Mouse (Mus musculus): ENCODE data around the gene Ascc1.
"Not testable (repeated sequence)": the region's sequence is repeated elsewhere in the genome, so short reads cannot be mapped to it uniquely, and the experiment has no call there.

The Ascc1 gene

DNA sequence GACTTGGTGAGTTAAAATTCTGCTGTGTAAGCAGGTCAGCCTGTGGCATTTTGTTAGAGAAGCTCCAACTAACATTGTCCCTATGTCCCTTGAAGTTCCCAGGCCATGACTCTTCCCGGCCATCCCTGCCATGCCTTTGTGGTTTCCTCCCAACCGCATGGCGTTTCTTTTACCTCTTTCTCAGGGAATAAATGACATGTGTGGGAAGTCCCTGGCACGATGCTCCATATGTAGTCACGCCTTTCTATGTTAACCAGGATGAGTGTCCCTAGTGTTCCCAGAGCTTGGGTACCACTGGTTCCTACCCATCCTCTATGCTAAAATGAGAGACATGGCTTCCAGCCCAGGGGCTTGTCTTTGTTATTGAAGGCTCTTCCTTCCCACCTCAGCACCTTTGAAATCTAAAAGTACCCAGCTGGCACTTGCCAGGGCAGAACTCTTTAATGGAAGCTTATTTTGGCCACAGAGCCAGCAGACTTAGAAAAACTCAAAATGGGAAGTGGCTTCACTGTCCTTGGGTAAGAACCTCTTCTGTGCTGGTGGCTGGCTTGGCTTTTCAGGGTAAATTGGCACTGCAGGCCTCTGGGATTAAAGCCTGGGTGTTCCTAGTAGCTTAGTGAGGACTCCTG, 24.8 kb upstream of the Ascc1 start:
- DNase-seq (ENCODE audit: low spot score in 2 of 2), result no peak

DNA sequence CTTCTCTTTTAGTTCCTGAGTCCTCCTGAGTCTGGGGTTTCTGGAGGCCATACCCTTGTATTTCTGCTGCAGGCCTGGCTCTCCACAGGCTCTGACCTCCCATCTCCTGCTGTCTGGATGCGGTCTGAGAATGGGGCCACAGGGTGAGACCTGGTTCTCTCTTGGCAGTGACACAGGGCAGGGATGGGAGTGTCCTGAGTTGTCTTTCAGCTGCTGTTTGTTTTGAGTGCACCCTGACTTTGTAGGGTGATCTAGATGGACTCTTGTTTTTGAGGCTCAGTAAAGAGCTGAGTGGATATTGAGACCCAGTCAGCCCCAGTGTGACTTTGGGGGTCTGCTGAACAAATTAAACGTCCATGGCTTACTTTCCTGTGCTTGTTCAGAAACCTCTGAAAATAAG, 24.2 kb upstream of the Ascc1 start:
- no peak for DNase-seq (ENCODE audit: low spot score in 2 of 2)

DNA sequence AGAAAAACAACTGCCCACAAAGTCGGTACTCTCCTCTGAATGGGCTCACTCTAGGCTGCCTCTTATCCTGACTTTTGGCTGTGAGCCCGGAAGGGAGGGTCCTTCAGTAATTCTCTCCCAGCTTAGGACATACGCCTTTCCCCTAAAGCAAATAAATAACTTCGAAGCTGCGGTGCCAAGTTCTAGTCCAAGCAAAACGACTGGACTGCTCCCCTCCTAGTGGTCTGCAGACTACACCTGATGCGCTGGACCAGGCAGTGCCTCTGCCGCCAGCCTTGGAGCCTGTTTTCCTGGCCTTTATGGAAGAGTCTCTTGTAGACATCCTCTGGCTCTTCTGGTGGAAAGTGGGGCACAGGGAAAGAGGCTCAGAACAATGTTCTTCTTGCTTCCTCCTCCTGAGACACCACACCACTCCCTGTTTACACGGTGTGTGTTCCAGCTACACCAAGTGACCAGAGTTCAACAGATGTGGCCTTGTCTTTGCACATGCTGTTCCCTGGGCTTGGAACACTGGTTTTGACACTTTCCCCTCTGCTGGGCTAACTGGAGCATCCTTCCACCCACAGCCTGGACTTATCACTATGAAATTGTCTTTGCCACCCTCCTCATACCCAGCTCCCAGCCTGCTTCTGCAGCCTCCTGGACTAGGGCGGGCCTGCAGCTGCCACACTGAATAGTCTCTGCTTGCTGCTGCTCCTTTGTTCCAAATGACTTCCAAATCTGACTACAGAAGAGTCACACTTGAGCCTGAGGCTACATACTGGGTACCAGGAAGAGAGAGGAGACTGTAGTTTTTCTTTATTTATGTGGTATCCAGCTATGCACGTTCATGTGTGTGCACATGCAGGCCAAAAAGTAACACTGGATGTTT, 23.5 kb upstream of the Ascc1 start:
- peak in 1 of 2 experiments; percentile 45 for DNase-seq (ENCODE audit: low spot score in 2 of 2)

DNA sequence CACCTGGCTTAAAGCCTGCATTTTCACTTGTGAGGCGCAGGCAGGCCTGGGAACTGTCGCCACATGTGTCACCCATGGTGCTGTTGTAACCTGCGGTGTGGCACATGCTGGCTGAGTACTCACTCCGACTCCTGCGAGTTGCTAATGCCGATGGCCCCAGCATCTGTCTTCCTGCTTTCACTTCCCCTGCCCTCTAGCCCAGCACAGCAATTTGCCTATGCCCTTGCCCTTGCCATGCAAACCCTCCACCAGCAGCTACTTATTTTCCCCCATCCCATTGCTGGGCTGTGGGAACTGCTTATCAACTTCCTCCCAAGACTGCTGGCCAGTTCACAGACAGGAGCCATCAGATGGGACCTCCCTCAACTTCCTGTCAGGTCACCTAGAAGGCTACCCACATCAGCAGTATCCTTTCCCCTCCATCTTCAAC, 21.8 kb upstream of the Ascc1 start:
- DNase-seq (ENCODE audit: low spot score in 2 of 2), result no peak

DNA sequence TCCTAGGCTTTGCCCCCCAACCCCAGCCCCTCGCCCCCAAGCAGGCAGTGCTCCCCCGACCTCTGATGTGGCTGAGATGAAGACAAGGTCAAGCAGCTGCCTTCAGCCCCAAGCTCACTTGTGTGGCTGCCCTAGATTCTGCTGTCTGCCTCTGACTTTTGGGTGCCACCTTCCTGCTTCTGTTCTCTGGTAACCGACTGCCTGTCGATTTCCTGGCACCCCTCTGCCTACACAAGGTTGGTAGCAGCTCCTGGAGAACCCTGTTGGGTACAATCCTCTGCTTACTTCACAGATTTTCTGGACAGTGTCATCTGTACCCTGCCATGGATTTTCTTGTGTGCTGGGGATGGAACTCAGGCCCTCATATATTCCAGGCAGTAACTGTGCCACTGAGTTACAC, 21.3 kb upstream of the Ascc1 start:
- no peak for DNase-seq (ENCODE audit: low spot score in 2 of 2)

DNA sequence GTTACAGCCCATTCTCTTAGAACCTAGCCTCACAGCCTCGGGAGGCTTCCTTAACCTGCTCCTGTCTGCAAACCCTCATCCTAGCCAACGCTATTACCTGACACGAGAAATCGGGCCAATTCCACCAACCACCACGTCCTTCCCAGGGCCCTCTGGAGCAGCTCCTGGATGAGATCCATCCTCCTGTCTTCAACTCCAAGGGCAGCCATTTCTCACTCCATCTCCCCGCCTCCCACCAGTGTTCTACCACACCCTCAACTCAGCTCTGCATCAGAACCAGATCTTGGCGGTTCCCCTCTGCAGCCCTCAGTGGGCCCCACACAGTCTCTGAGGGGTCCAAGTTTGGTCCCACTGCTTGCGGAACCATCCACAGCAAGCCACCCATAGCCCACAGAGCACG, 20.8 kb upstream of the Ascc1 start:
- no peak for DNase-seq (ENCODE audit: low spot score in 2 of 2)

DNA sequence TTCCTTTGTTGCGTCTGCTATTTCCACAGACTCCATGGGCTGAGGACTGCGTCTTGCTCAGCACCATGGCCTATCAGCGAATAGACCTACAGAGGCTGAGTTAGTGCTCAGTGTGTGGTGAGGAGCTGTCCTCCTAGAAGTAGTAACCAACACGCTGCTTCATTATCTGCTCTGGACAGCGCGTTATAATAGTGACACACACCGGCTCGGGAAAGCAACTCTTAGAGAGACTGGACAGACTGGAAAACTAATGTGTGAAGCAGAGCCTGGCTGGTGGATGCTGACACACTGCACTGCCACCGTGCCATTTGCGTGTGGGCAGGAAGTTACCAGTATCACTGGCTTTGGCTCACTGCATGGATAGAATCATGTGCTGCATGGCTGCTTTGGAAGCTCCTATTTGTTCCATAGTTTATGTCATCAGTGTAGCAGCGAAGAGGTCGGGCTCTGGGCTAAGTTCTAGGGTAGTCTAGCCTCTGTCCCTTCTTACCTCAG, 20.2 kb upstream of the Ascc1 start:
- DNase-seq (ENCODE audit: low spot score in 2 of 2), result no peak

DNA sequence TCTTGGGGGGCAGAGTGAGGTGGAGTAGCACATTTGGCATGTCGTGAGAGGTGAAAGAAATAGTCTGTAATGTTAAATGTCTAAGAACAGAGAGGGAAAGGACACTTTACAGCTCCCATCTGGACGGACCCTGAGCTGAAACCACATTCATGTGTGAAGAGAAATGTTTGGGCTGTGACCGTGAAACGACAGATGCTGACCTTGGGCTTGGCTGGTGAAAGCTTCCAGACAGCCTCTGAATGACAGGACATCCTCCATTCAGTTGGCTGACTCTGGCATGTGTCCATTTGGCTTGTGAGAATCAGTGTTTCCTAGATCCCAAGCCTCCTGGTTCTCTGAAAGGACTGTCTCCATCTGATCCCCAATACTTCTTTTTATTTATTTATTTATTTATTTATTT, 14.6 kb upstream of the Ascc1 start:
- no peak for DNase-seq (ENCODE audit: low spot score in 2 of 2)

DNA sequence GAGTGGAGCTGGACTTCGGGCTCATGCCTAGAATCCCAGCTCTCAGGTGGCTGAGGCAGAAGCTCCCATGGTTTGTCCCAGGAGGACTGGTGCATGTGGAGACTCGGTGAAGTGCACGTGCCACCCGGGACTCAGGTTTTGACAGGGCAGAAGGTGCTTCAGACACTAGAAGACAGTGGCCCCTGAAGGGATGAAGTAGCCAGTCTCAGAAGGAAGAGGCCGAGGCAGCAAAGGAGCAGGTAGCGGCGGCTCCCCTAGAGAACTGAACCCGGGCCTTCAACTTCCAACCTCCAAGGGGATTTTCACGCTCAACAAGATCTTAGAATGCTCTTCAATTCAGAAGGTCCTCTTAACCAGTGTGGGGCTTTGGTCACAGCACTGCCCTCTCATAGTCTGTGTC, 12.2 kb upstream of the Ascc1 start:
- DNase-seq (ENCODE audit: low spot score in 2 of 2), result no peak

DNA sequence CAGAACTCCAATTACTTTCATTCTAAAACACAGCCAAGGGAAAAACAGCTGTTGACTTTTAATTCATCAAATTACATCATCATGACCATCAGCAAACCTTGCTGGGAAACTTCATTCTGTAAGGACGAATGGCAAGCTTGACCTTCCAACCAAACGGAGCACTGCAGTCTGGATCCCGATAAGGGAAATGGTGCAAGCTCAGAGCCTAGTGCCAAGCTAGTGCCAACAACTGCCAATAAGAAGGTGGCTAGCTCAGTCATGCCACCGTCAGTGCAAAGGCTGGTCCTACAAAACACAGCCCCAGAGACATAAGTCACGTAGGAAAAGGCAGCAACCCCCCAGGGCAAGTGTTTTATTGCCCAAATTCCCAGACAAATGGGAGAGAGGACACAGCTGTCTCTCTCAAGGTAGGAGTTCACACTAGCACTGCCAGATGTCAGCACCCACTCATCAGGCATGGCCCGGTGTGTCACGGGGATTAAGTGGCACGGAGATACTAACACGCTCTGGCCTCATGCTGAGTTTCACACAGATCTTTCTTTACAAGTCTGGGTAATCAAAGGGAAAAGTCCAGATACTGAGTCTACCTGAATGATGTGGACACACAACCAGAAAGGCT, 11.2 kb upstream of the Ascc1 start:
- DNase-seq (ENCODE audit: low spot score in 2 of 2), result no peak

DNA sequence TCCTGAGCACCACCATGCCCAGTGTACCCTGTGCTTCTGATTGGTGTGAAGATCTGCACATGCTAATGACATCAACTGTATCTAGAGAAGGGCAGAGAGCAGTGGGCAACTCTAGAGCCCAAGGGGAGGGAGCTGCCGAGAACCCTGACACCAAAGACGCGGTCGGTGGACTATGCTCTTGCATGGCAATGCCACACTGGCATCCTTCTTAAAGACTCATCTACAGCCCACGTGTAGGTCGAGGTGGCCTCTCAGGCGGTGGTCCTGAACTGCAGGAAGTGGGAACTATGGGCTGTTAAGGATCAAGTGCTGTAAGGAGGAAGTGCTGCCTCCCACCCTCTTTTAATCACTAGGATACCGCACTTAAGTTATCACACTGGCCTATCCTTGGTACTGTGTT, 10.6 kb upstream of the Ascc1 start:
- no peak for DNase-seq (ENCODE audit: low spot score in 2 of 2)

DNA sequence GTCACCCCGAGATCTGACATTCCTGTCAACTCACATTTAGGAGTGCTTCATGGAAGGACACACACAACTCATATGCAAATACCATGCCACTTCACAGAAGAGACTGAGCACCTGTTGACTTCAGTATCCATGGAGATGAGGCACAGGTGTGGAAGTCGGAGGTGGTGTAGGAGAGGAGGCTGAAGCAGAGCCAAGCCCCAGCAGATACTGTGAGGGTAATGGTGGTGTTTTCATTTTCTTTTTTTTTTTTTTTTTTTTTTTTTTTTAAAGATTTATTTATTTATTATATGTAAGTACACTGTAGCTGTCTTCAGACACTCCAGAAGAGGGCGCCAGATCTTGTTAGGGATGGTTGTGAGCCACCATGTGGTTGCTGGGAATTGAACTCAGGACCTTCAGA, 8.8 kb upstream of the Ascc1 start:
- not testable (repeated sequence) for DNase-seq (ENCODE audit: low spot score in 2 of 2)

DNA sequence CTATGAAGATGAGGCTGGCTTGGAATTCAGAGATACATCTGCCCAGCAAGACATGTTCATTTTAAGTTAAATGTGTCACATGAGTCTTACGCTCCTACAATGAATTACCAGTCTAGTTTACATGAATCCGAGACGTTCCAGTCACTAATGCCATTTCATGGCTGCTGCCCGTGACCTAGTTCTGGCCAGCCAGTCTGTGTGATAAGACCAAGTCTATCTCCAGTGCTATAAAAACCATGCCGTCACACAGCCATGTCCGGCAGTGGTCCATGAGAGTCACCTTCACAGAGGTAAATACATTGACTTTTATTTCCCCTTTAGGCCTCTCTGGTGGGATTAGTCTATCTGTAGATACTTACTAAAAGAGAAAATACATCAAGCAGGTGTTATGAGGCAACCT, 6.7 kb upstream of the Ascc1 start:
- DNase-seq (ENCODE audit: low spot score in 2 of 2), result no peak

DNA sequence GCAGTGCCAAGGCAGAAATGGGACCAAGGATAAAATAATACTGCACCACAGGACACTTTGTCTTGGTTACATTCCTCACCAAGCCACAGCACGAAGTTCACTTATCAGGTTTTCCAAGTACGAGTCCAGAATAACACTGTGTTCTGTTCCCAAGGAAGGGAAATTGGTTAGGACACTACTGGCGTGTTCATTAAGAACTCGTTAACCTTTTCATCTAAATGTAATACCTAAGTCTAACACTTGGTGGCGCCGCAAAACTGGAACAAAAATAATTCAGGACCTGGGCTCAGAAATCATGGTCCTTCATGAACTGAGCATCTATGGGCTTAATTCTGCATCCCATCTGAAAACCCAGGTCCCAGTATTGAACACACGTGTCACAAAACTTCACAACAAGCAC, 5.0 kb upstream of the Ascc1 start:
- peak in 1 of 2 experiments; percentile 77 for DNase-seq (ENCODE audit: low spot score in 2 of 2)

DNA sequence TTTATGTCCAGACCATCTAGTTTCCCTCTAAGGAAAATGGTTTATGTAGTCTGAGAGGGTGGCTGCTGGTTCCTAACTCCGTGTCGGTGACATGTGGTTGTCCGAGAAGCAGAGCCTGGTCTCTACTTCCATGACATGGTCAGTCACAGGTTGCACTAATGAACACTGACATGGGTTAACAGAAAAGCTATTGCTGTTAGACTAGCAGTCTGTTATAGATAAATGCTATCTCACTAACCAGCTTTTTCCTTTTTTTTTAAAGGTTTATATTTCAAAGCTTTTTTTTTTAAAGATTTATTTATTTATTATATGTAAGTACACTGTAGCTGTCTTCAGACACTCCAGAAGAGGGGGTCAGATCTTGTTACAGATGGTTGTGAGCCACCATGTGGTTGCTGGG, 3.5 kb upstream of the Ascc1 start:
- DNase-seq (ENCODE audit: low spot score in 2 of 2), result no peak

DNA sequence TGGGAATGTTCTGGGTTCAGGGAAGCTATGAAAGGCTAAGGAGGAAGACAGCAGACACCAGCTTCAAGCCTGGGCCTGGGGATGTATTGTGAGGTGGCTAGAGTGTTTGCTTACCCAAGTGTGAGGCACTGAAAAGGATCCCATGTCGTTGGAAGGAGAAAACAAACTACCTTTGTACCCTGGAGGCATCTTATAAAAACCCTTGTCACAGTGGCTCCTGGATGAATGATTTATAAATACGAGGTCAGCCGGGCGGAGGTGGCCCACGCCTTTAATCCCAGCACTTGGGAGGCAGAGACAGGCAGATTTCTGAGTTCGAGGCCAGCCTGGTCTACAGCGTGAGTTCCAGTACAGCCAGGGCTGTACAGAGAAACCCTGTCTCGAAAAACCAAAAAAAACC, 942 bp upstream of the Ascc1 start:
- not testable (repeated sequence) for DNase-seq (ENCODE audit: low spot score in 2 of 2)

DNA sequence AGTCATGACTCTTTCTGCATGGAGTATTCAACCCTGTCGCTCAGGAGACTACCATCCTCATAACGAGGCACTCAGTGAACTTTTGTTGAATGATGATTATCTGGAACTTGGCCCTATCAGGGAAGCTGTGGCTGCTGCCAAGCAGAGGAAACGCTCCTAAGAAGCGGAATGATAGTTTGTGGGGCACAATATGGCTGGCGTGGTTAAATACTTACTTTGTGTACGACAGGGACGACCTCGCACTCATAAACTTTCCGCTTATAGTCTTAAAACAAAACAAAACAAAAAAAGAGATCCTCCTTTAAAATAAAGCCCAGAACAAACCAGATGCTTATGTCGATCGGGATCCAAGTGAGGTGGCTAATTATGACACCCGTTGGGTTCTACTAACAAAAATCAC, 402 bp upstream of the Ascc1 start:
- no peak for DNase-seq (ENCODE audit: low spot score in 2 of 2)

DNA sequence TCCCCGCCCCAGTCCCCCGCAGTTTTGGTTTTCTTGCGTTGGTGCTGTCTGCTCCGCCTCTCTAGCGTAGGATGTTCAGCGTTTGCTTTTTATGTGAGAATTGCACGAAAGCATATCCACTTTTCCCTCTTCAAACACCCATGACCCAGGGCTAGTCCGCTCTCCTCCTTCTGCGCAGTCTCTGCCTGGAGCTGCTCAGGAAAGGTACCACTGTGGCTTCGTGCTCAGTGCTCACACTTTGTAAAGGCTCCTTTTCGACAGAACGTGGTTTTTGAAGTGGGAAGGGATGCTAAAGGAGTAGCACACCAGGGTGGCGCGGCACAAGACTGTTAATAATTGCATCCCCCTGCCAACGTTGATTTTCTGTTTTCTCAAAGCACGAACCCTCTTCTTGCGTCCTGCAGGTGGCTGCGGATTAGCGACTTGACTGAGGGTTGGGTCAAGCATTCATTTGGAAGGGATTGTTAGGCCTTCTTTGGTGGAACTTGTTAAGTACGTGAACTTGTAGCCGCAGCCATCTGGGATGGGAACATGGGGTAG, 678 bp downstream of the Ascc1 start:
- no peak for DNase-seq (ENCODE audit: low spot score in 2 of 2)

DNA sequence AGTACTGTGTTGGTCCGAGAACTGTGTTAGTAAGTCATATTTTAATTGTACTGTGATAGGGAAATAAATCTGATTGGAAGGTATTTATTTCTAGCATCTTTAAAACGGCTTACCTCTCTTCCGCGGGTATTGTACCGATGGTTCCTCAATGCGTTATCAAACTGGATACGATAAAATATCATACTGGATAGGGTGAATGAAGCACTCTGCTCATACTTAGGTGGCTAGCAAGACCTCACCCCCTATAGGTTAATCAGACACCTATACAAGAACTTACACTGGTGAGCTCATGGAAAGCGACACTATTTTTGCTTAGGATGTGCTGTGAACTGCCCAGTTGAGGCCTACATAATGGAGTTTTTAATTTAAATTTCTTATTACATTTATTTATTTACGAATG, 1.2 kb downstream of the Ascc1 start:
- no peak for DNase-seq (ENCODE audit: low spot score in 2 of 2)

DNA sequence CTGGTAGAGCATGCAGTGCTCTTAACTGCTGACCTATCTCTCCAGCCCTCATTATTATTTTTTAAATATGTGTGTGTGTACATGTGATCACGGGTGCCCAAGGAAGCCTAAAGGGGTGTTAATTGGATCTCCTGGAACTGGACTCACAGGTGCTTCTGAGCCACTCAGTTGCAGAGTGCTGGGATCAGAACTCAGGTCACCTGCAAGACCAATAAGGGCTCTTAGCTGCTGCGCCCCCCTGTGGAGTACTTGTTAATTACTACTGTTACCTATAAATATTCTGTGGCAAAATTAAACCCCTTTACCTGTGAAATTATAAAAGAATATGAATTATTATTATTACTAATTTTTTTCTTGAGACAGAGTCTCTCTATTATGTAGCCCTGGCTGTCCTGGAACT, 2.7 kb downstream of the Ascc1 start:
- DNase-seq (ENCODE audit: low spot score in 2 of 2), result no peak

DNA sequence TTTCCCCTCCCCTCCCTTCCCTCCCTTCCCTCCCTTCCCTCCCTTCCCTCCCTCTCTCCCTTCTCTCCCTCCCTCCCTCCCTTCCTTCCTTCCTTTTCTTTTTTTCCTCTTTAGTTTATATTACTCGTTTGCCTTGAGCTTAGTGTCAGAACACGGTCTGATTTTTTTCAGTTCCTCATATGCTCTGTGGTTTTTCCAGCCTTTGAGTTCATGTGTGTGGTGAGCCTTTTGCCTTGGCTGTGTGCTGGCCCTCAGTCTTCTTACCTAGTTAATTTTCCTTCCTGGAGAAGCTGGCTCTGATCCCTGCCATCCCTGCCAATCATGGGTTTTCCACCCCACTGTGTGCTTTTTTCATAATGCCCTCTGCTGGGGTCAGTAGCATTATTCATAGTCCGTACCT, 6.5 kb downstream of the Ascc1 start:
- DNase-seq (ENCODE audit: low spot score in 2 of 2), result no peak

DNA sequence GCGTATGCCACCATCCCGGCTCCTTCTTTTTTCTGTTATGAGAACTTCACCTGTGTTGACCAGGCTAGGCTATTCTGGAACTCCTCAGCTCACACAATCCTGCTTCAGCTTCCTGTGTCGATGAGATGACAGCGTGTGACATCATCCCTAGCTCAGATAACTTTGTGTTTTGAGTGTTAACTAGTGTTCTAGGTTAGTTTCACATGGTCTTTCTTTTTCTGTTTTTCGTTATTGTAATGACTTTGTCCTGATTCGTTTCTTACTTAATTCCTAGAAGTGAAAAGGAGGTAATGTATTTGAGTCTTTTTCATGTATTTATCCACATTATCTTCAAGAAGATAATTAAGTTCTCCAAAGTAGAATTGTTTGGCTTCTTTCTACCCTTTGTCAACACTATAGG, 13.6 kb downstream of the Ascc1 start:
- DNase-seq (ENCODE audit: low spot score in 2 of 2), result no peak

DNA sequence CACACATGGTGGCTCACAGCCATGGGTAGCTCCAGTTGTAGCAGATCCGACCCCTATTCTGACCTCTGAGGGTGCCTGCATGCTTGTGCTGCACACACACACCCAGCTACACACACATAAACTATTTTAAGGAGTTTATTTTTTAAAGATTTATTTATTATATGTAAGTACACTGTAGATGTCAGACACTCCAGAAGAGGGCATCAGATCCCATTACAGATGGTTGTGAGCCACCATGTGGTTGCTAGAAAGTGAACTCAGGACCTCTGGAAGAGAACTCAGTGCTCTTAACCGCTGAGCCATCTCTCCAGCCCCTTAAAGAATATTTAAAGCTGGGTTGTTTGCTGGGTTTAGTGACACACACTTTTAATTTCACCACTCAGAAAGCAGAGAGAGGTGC, 16.7 kb downstream of the Ascc1 start:
- DNase-seq (ENCODE audit: low spot score in 2 of 2), result no peak
